ENCODE assay signal across 30 mouse cellular contexts in genomic region chr5:90794195-90794625, GRCm38 (mm10). TPM values are rescaled to one million over a fixed set of nuclear protein-coding genes. Genes with fewer than 3 reads are reported as not detected.
DNase-seq lines count a peak whose midpoint lies in the region; ATAC-seq and TF ChIP-seq lines count a peak whose summit lies in the region.
"Had no signal": no experiment of that assay in that cellular context is flagged by ENCODE, and none has a peak within 500 bp of the region (broad histone marks: within the 10 kb centered on the region; RNA-seq: fewer than 3 reads in every experiment).

Gene Cxcl15, plus strand, starts transcription at chr5:90794534.

- peak; percentile 86; the same call in 1 of the 2 replicates for TF ChIP-seq POLR2A in lung, adult 2 months (IDR thresholded peaks at IDR 0.05; ENCODE audit: borderline replicate concordance, extremely low read depth, low read depth, low read length)

- no peaks in the 10 kb centered on the region for H3K9me3 ChIP-seq in lung, embryonic 16.5 days (ENCODE audit: control insufficient read depth, low read length)
- H3K9me3 ChIP-seq in stomach, postnatal 0 days (ENCODE audit: control insufficient read depth, low read length) = no peaks in the 10 kb centered on the region
- no peaks in the 10 kb centered on the region for H3K9me3 ChIP-seq in midbrain, embryonic 14.5 days (ENCODE audit: control insufficient read depth, low read length)
- H3K9me3 ChIP-seq: embryonic facial prominence, embryonic 15.5 days; forebrain, embryonic 13.5 days; heart, embryonic 13.5 days; liver, embryonic 12.5 days; megakaryocyte, embryonic 14.5 days; midbrain, embryonic 12.5 days; neural tube, embryonic 13.5 days had no signal

- ATAC-seq in lung, embryonic 16.5 days (ENCODE audit: low read depth) = peak; percentile 92
- no peak for ATAC-seq in stomach, postnatal 0 days (ENCODE audit: low FRiP score, low TSS enrichment)
- ATAC-seq in midbrain, embryonic 14.5 days (ENCODE audit: low FRiP score, low TSS enrichment) = no peak
- ATAC-seq: forebrain, embryonic 13.5 days; inflammation-experienced regulatory T-cells, adult 6 months; liver, embryonic 12.5 days; liver, postnatal 0 days had no signal

- peak within 1 kb of the TSS; percentile 68 for H3K4me3 ChIP-seq in lung, adult 2 months (replicated peaks; ENCODE audit: extremely low read depth, low read depth, low read length)
- peak within 1 kb of the TSS; percentile 21 for H3K4me3 ChIP-seq in lung, embryonic 16.5 days (ENCODE audit: low read length)
- H3K4me3 ChIP-seq in stomach, postnatal 0 days (ENCODE audit: low read depth, low read length) = no peak within 1 kb of the TSS
- no peak within 1 kb of the TSS for H3K4me3 ChIP-seq in midbrain, embryonic 14.5 days (replicated peaks; ENCODE audit: low read depth, low read length)
- H3K4me3 ChIP-seq: embryonic facial prominence, embryonic 15.5 days; forebrain, embryonic 13.5 days; heart, embryonic 13.5 days; liver, embryonic 12.5 days; megakaryocyte, embryonic 14.5 days; midbrain, embryonic 12.5 days; neural tube, embryonic 13.5 days had no signal

- peak within 1 kb of the TSS; percentile 75 for H3K27ac ChIP-seq in lung, embryonic 16.5 days (ENCODE audit: low read length)
- no peak within 1 kb of the TSS for H3K27ac ChIP-seq in stomach, postnatal 0 days (replicated peaks)
- H3K27ac ChIP-seq in midbrain, embryonic 14.5 days (replicated peaks; ENCODE audit: low read depth, low read length) = no peak within 1 kb of the TSS
- H3K27ac ChIP-seq: embryonic facial prominence, embryonic 15.5 days; forebrain, embryonic 13.5 days; heart, embryonic 13.5 days; hindbrain, embryonic 14.5 days; liver, embryonic 12.5 days; midbrain, embryonic 12.5 days; neural tube, embryonic 13.5 days had no signal

- 44% methylated on average over 5 of the region's 5 CpGs for WGBS in lung, adult 2 months
- WGBS in lung, embryonic 16.5 days = 39% methylated on average over 5 of the region's 5 CpGs
- WGBS in stomach, postnatal 0 days = 35% methylated on average over 5 of the region's 5 CpGs
- WGBS in midbrain, embryonic 14.5 days = 75% methylated on average over 5 of the region's 5 CpGs

- H3K27me3 ChIP-seq in lung, embryonic 16.5 days (ENCODE audit: control insufficient read depth, insufficient read depth, low read depth, low read length) = no peaks in the 10 kb centered on the region
- H3K27me3 ChIP-seq in stomach, postnatal 0 days (ENCODE audit: control insufficient read depth, insufficient read depth, low read length) = no peaks in the 10 kb centered on the region
- H3K27me3 ChIP-seq in midbrain, embryonic 14.5 days (ENCODE audit: control insufficient read depth, insufficient read depth, low read length) = no peaks in the 10 kb centered on the region
- H3K27me3 ChIP-seq: embryonic facial prominence, embryonic 15.5 days; forebrain, embryonic 13.5 days; heart, embryonic 13.5 days; liver, embryonic 12.5 days; megakaryocyte, embryonic 14.5 days; midbrain, embryonic 12.5 days; neural tube, embryonic 13.5 days had no signal

- H3K4me2 ChIP-seq in lung, embryonic 16.5 days (ENCODE audit: low read depth, low read length) = peak within 1 kb of the TSS; percentile 27
- H3K4me2 ChIP-seq in stomach, postnatal 0 days (replicated peaks; ENCODE audit: low read depth) = no peak within 1 kb of the TSS
- H3K4me2 ChIP-seq in midbrain, embryonic 14.5 days (ENCODE audit: low read length) = no peak within 1 kb of the TSS
- H3K4me2 ChIP-seq: embryonic facial prominence, embryonic 15.5 days; forebrain, embryonic 13.5 days; heart, embryonic 13.5 days; hindbrain, embryonic 14.5 days; liver, embryonic 12.5 days; midbrain, embryonic 12.5 days; neural tube, embryonic 13.5 days had no signal

- peak; percentile 57 for DNase-seq in lung, adult 2 months
- DNase-seq in lung, postnatal 36 days = peak; percentile 68
- DNase-seq in stomach, postnatal 0 days (ENCODE audit: low spot score) = peak; percentile 18
- no peak for DNase-seq in B cell, adult 2 months
- no peak for DNase-seq in midbrain, embryonic 14.5 days
- DNase-seq in thymus, postnatal 25 days = no peak
- DNase-seq: adrenal gland, postnatal 25 days; cerebellum, adult 11-12 months; cerebellum, adult 9-11 months; embryo, embryonic 11 days; gastrocnemius, postnatal 10 days; heart, postnatal 10 days; kidney, adult 11 months; kidney, postnatal 14 days; liver, postnatal 0 days; right cerebral cortex, postnatal 25 days; thymus, postnatal 14 days had no signal

- no peak within 1 kb of the TSS for H3K9ac ChIP-seq in lung, embryonic 16.5 days (ENCODE audit: low read length)
- H3K9ac ChIP-seq in stomach, postnatal 0 days (ENCODE audit: low read length) = no peak within 1 kb of the TSS
- no peak within 1 kb of the TSS for H3K9ac ChIP-seq in midbrain, embryonic 14.5 days (replicated peaks; ENCODE audit: low read length)
- H3K9ac ChIP-seq: embryonic facial prominence, embryonic 15.5 days; forebrain, embryonic 13.5 days; heart, embryonic 13.5 days; hindbrain, embryonic 14.5 days; liver, embryonic 12.5 days; liver, postnatal 0 days; midbrain, embryonic 12.5 days; neural tube, embryonic 13.5 days had no signal

- no peaks in the 10 kb centered on the region for H3K36me3 ChIP-seq in lung, embryonic 16.5 days (ENCODE audit: control insufficient read depth, insufficient read depth, low read length)
- no peaks in the 10 kb centered on the region for H3K36me3 ChIP-seq in stomach, postnatal 0 days (ENCODE audit: control insufficient read depth, insufficient read depth, low read length)
- no peaks in the 10 kb centered on the region for H3K36me3 ChIP-seq in midbrain, embryonic 14.5 days (ENCODE audit: control insufficient read depth, insufficient read depth, low read length)
- H3K36me3 ChIP-seq: embryonic facial prominence, embryonic 15.5 days; heart, embryonic 13.5 days; liver, embryonic 12.5 days; midbrain, embryonic 12.5 days; neural tube, embryonic 13.5 days had no signal

- peaks cover 2% of the 10 kb centered on the region; the same call in 1 of the 2 replicates for H3K4me1 ChIP-seq in lung, adult 2 months (ENCODE audit: control insufficient read depth, insufficient read depth, low read length)
- H3K4me1 ChIP-seq in lung, embryonic 16.5 days (replicated peaks; ENCODE audit: control insufficient read depth, insufficient read depth, low read length) = peaks cover 6% of the 10 kb centered on the region
- H3K4me1 ChIP-seq in stomach, postnatal 0 days (replicated peaks; ENCODE audit: control insufficient read depth, insufficient read depth) = no peaks in the 10 kb centered on the region
- no peaks in the 10 kb centered on the region for H3K4me1 ChIP-seq in midbrain, embryonic 14.5 days (ENCODE audit: control insufficient read depth, insufficient read depth, low read length)
- H3K4me1 ChIP-seq: embryonic facial prominence, embryonic 15.5 days; forebrain, embryonic 13.5 days; heart, embryonic 13.5 days; liver, embryonic 12.5 days; midbrain, embryonic 12.5 days; neural tube, embryonic 13.5 days had no signal

- TF ChIP-seq EP300 in stomach, postnatal 0 days (optimal IDR thresholded peaks at IDR 0.05) = no peak

- TF ChIP-seq CTCF in lung, adult 2 months (IDR thresholded peaks at IDR 0.05; ENCODE audit: insufficient read depth, low read length) = no peak
- TF ChIP-seq CTCF in stomach, postnatal 0 days (IDR thresholded peaks at IDR 0.05; ENCODE audit: low read depth) = no peak

RNA-seq across cellular contexts. Expression of gene Cxcl15, which starts in this region (rescaled TPM):
- polyA plus RNA-seq in lung, adult 2 months (2012; rRNA removed) = 247 and 423 TPM in 2 replicates
- polyA plus RNA-seq in lung, embryonic 16.5 days (2015; fragmentation: Nextera tagmentation; extraction: Ambion mirVana) = 25.4 and 40.0 TPM in 2 replicates
- 0.58 and 0.70 TPM in 2 replicates for polyA plus RNA-seq in stomach, postnatal 0 days (2015; fragmentation: Nextera tagmentation; extraction: Ambion mirVana)
- polyA plus RNA-seq in midbrain, embryonic 14.5 days (2014; fragmentation: Nextera tagmentation; extraction: Ambion mirVana) = not detected in 2 replicates
- polyA plus RNA-seq: forebrain, embryonic 13.5 days; gonadal fat pad, adult 2 months; hindbrain, embryonic 14.5 days; inflammation-experienced regulatory T-cells, adult 6 months; kidney, embryonic 14.5 days; liver, embryonic 12.5 days; liver, postnatal 0 days; midbrain, embryonic 12.5 days; neural tube, embryonic 13.5 days; testis, adult 2 months had no signal

Comparison
In these comparisons a context has a peak if more than half of its experiments do, and no peak if none do; other contexts are left out.
1. Peak in DNase-seq in stomach, postnatal 0 days; RNA of the gene not detected or under 1 TPM.
2. DNase-seq: peak in lung, adult 2 months (single experiment) and lung, postnatal 36 days (single experiment); none in B cell, adult 2 months (0 of 2), midbrain, embryonic 14.5 days (single experiment) and thymus, postnatal 25 days (single experiment).
3. H3K4me3 ChIP-seq: peak in lung, adult 2 months (single experiment) and lung, embryonic 16.5 days (single experiment); none in stomach, postnatal 0 days (single experiment) and midbrain, embryonic 14.5 days (single experiment).